Mouse (Mus musculus) cerebellum, postnatal 36 days (tissue): ENCODE measurements at regions not wholly inside any gene's neighbourhood (a gene's known extent, or its start where the extent isn't known, plus 50 kb on each side); places are given as distances from the start of the nearest gene placed in this dataset.

ENCODE experiments used
- DNase-seq, 2 experiments: peaks; one replicate each; pipeline ENCODE4 v3.0.0; 2021 to 2022; ENCODE audit warnings: mixed read lengths in 2 of 2

DNA sequence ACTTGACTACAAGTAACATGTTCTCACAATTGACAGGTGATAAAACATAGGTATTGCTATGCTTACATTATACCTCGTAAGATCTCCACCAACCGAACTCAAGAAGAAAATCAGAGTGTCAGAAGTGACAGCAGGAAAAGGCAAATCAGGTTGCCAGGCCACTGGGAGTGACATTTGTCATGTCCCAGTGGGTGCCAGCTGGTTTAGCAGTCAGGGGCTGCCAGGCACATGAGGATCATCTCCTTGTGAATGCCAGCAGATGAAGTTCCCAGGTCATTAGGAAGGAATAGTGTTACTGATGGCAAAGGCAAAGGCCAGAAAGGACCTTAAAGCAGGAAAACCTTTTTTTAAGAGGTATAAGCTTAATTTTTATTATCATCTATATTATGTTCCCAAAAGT lies 1711.7 kb downstream of the Pla2g4a start:
- peak; percentile 68 to 70 for DNase-seq

DNA sequence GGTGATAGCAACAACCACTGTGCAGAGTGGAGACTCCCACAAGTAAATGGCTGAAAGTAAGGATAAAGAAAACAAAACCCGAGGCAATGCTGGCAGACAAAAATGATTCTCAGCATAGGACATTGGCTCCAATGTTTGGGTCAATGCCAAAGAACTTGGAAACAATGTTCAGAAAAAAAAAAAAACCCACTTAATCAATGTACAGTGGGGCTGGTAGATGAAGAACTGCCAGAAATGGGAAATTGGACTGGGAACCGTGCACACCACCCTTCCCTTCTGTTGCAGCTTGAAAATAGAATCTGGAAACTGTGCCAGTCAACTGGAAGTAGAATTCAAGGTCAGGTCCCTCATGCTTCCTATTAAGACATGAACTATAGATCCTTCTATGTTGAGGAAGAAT lies 1714.4 kb downstream of the Pla2g4a start:
- DNase-seq = no peak

DNA sequence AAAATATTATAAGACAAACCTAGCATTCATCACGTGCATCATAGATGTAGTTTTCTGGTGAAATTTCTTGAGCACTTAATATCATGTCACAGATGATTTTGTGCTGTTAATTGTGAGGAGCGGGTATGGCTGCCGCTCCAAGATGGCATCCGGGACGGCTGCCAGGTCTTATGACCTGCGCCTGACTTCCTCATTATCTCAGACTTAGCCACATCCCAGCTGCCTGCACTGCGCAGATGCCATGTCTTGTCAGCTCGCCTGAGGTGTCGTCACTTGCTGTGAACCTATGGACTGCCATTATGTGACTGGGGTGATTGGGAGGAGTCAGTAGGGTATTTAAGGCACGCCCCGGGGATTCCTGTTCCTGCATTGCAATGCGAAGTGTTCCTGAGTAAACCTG lies 1732.8 kb downstream of the Brinp3 start:
- peak in 1 of 2 experiments; percentile 3 for DNase-seq
